Mouse (Mus musculus): Measurements from ENCODE around the gene Cphx1. TPM values are rescaled to one million over a fixed set of nuclear protein-coding genes. Genes with fewer than 3 reads are reported as not detected.
"Not testable (repeated sequence)": the region's sequence is repeated elsewhere in the genome, so short reads cannot be mapped to it uniquely, and the experiment has no call there.

Gene Cphx1
- polyA plus RNA-seq, 1 experiment from 2014 or later, result not detected

GRCm38 (mm10) chr14:25978371-25979241 is 40.5 kb downstream of the Cphx1 start, which contains the start of gene Duxbl1:
Gene Duxbl1 (plus strand): TSS chr14:25978577.
- WGBS, result no CpG with 5 or more reads among the region's 25 CpGs
- H3K4me2 ChIP-seq (replicated peaks), result peak within 1 kb of the TSS; percentile 35
- ATAC-seq (replicated peaks), result peak; percentile 87

GRCm38 (mm10) chr14:25979242-25979941 is 41.3 kb downstream of the Cphx1 start:
- WGBS, result 0% methylated on average over 8 of the region's 13 CpGs
- not testable (repeated sequence) for H3K9me3 ChIP-seq, H3K27me3 ChIP-seq, H3K36me3 ChIP-seq, H3K4me1 ChIP-seq
- peak overlapping the region; percentile 42 for H3K9ac ChIP-seq (replicated peaks)
- peak overlapping the region; percentile 88 for H3K27ac ChIP-seq (replicated peaks)
- peak; percentile 59; the same call in 1 of the 2 replicates for ATAC-seq (replicated peaks)
- H3K4me3 ChIP-seq, result peak overlapping the region; percentile 31
- peak overlapping the region; percentile 35 for H3K4me2 ChIP-seq (replicated peaks)

More at GRCm38 (mm10) chr14:25978371-25979241, 40.5 kb downstream of the Cphx1 start, which contains the start of gene Duxbl1:
- not testable (repeated sequence) for H3K9me3 ChIP-seq, H3K4me1 ChIP-seq, H3K36me3 ChIP-seq, H3K27me3 ChIP-seq
- H3K4me3 ChIP-seq, result peak within 1 kb of the TSS; percentile 31
- H3K9ac ChIP-seq (replicated peaks), result peak within 1 kb of the TSS; percentile 42
- peak within 1 kb of the TSS; percentile 88 for H3K27ac ChIP-seq (replicated peaks)

- not testable (repeated sequence) for H3K36me3 ChIP-seq; H3K27ac ChIP-seq (replicated peaks); H3K9me3 ChIP-seq; H3K27me3 ChIP-seq; H3K4me2 ChIP-seq (replicated peaks); H3K4me3 ChIP-seq; H3K9ac ChIP-seq (replicated peaks); H3K4me1 ChIP-seq; ATAC-seq (replicated peaks)
- 81% methylated on average over 5 of the region's 9 CpGs for WGBS
Observed at GRCm38 (mm10) chr14:25981880-25982279, 43.8 kb downstream of the Cphx1 start.

Other genes with a start within 250 kb of the Cphx1 start
- 21.5 and 24.3 TPM in 2 replicates for gene Ppif, start 244.2 kb upstream of the Cphx1 start, polyA plus RNA-seq (2015; fragmentation: Nextera tagmentation; extraction: Ambion mirVana)
- gene Zcchc24, start 169.3 kb upstream of the Cphx1 start, polyA plus RNA-seq (2015; fragmentation: Nextera tagmentation; extraction: Ambion mirVana), result 10.7 and 12.3 TPM in 2 replicates
- 1.7 and 1.8 TPM in 2 replicates for gene Anxa11, start 96.1 kb upstream of the Cphx1 start, polyA plus RNA-seq (2015; fragmentation: Nextera tagmentation; extraction: Ambion mirVana)
- gene Plac9a, start 35.2 kb upstream of the Cphx1 start, polyA plus RNA-seq (2015; fragmentation: Nextera tagmentation; extraction: Ambion mirVana), result not detected in 2 replicates
- 1.6 and 2.0 TPM in 2 replicates for gene Tmem254a, start 10.6 kb upstream of the Cphx1 start, polyA plus RNA-seq (2015; fragmentation: Nextera tagmentation; extraction: Ambion mirVana)
- 2.1 and 3.4 TPM in 2 replicates for gene Duxbl1, start 40.3 kb downstream of the Cphx1 start, polyA plus RNA-seq (2015; fragmentation: Nextera tagmentation; extraction: Ambion mirVana)
- gene Gm9780, start 104.4 kb downstream of the Cphx1 start, polyA plus RNA-seq (2015; fragmentation: Nextera tagmentation; extraction: Ambion mirVana), result 8.3 and 9.1 TPM in 2 replicates
- gene Tmem254c, start 129.1 kb downstream of the Cphx1 start, polyA plus RNA-seq (2015; fragmentation: Nextera tagmentation; extraction: Ambion mirVana), result 14.9 and 18.4 TPM in 2 replicates
- not detected in 2 replicates for gene Cphx2, start 143.2 kb downstream of the Cphx1 start, polyA plus RNA-seq (2015; fragmentation: Nextera tagmentation; extraction: Ambion mirVana)
- gene Cphx3, start 144.0 kb downstream of the Cphx1 start, polyA plus RNA-seq (2015; fragmentation: Nextera tagmentation; extraction: Ambion mirVana), result not detected in 2 replicates
- 3.8 TPM in 1 of 2 replicates, not detected in the other for gene Duxbl2, start 180.0 kb downstream of the Cphx1 start, polyA plus RNA-seq (2015; fragmentation: Nextera tagmentation; extraction: Ambion mirVana)
- 6.7 and 7.7 TPM in 2 replicates for gene Plac9b, start 244.2 kb downstream of the Cphx1 start, polyA plus RNA-seq (2015; fragmentation: Nextera tagmentation; extraction: Ambion mirVana)

Measured in forebrain, embryonic 15.5 days (tissue).